Mouse (Mus musculus): Measurements from ENCODE around the gene Spo11. TPM values are rescaled to one million over a fixed set of nuclear protein-coding genes. Genes with fewer than 3 reads are reported as not detected.

Gene Spo11
- polyA plus RNA-seq, 1 experiment = 0.15 TPM

DNA sequence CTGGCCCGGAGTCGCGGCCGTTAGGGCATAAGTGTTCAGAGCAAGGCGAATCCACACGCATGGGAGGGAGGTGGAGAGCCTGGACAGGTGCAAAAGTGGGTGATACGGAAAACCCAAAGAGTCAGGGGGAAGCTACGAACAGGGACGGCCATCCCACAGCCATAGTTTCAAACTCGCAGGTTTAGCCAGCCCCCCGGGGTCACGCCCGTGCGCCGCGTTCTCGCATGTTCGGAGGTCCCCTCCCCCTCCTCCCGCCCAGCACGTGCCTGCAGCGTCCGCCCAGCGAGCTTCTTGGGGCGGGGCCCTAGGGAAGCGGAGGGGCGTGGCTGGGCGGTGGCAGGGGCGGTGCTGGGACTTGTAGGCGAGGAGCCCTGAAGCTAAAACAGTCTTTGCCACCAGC, 42.3 kb downstream of the Spo11 start:
- no peak for TF ChIP-seq POLR2A (IDR thresholded peaks at IDR 0.05; ENCODE audit: borderline replicate concordance, extremely low read depth, low read depth, low read length)
- TF ChIP-seq CTCF (IDR thresholded peaks at IDR 0.05; ENCODE audit: insufficient read depth, low read length) = no peak

GRCm38 (mm10) chr2:173020430-173020829, 42.9 kb downstream of the Spo11 start, which contains the start of gene Rbm38:
Gene Rbm38 (plus strand): TSS chr2:173020498.
- WGBS = 47% methylated on average over 11 of the region's 11 CpGs
- DNase-seq = no peak
- TF ChIP-seq CTCF (IDR thresholded peaks at IDR 0.05; ENCODE audit: insufficient read depth, low read length) (no peak), POLR2A (IDR thresholded peaks at IDR 0.05; ENCODE audit: borderline replicate concordance, extremely low read depth, low read depth, low read length) (no peak)
- Histone ChIP-seq H3K4me1 (ENCODE audit: control insufficient read depth, insufficient read depth, low read length) (peaks cover 14% of the 10 kb centered on the region), H3K4me3 (replicated peaks; ENCODE audit: extremely low read depth, low read depth, low read length) (peak within 1 kb of the TSS; percentile 53)

More for the DNA sequence above, 42.3 kb downstream of the Spo11 start:
- WGBS = under 1% methylated on average over 29 of the region's 29 CpGs
- H3K4me3 ChIP-seq (replicated peaks; ENCODE audit: extremely low read depth, low read depth, low read length) = peak overlapping the region; percentile 53
- H3K4me1 ChIP-seq (ENCODE audit: control insufficient read depth, insufficient read depth, low read length) = peaks cover 12% of the 10 kb centered on the region
- peak; percentile 88 for DNase-seq

DNA sequence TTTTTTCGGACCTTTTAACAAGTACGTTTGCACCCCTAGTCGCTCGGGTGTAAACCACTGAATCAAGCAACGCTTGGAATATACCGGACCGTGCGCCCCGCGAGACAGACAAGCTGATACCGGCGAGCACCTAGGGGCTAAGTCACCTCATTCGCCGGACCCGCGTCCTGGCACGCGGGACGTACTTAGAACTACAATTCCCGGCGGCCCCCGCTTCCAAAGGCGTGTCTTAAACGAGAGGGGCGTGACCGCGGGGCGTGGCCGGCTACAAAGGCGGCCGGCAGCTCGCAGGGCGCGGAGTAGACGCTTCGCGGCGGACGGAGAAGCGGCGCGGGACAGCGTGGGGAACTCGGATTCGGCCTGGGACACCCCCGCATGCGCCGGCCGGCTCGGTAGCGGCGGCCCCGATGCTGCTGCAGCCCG, 44.1 kb downstream of the Spo11 start:
- under 1% methylated on average over 54 of the region's 54 CpGs for WGBS

DNA sequence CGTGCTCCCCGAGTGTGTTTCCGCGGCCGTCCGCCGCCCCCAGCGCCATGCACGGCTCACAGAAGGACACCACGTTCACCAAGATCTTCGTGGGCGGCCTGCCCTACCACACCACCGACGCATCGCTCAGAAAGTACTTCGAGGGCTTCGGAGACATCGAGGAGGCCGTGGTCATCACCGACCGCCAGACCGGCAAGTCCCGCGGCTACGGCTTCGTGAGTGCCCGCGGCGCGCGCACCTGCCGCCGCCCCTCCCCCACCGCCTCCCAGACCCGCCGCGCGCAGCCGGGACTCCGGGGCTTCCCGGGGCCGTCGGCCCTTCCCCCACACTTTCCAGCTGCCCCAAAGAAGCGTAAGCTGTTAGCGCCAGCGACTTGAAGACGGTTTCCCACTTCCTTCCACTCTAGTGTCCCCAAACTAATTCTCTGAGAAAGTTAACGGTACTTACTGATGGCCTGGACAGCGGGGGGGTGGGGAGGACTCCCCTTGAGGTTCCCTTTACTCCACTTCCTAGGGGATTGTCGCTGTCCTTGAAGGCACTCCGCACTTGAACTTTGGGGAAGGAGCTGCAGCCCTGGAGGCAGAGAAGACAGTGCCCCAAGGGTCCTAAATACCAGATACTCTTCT, 44.7 kb downstream of the Spo11 start:
- DNase-seq = no peak
- 1% methylated on average over 51 of the region's 51 CpGs for WGBS
- Histone ChIP-seq H3K4me1 (ENCODE audit: control insufficient read depth, insufficient read depth, low read length) (peaks cover 18% of the 10 kb centered on the region), H3K4me3 (replicated peaks; ENCODE audit: extremely low read depth, low read depth, low read length) (peak overlapping the region; percentile 73)
- TF ChIP-seq CTCF (IDR thresholded peaks at IDR 0.05; ENCODE audit: insufficient read depth, low read length) = no peak
- no peak for TF ChIP-seq POLR2A (IDR thresholded peaks at IDR 0.05; ENCODE audit: borderline replicate concordance, extremely low read depth, low read depth, low read length)

More for the DNA sequence above, 44.1 kb downstream of the Spo11 start:
- TF ChIP-seq POLR2A (IDR thresholded peaks at IDR 0.05; ENCODE audit: borderline replicate concordance, extremely low read depth, low read depth, low read length) = peak; percentile 86
- no peak for TF ChIP-seq CTCF (IDR thresholded peaks at IDR 0.05; ENCODE audit: insufficient read depth, low read length)
- peaks cover 14% of the 10 kb centered on the region for H3K4me1 ChIP-seq (ENCODE audit: control insufficient read depth, insufficient read depth, low read length)
- peak overlapping the region; percentile 73 for H3K4me3 ChIP-seq (replicated peaks; ENCODE audit: extremely low read depth, low read depth, low read length)
- DNase-seq = peak; percentile 94

DNA sequence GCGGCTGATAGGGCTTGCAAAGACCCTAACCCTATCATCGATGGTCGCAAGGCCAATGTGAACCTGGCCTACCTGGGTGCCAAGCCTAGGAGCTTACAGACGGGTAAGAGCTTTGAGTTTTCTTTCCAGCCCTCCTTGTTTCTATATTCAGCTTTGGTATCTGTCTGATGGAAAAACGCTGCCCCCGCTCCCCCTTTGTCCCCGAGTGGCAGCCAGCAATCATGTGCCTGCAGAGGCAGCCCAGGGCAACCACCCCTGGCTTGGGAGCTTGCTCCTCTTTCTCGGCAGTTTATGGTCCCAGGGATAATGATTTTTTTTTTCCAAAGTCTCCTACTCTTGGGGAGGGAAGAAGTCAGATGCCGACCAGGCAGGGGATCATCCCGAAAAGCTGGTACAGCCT, 45.3 kb downstream of the Spo11 start:
- 58% methylated on average over 10 of the region's 10 CpGs for WGBS
- TF ChIP-seq POLR2A (IDR thresholded peaks at IDR 0.05; ENCODE audit: borderline replicate concordance, extremely low read depth, low read depth, low read length) (no peak), CTCF (IDR thresholded peaks at IDR 0.05; ENCODE audit: insufficient read depth, low read length) (no peak)
- no peak for DNase-seq
- Histone ChIP-seq H3K4me3 (replicated peaks; ENCODE audit: extremely low read depth, low read depth, low read length) (peak overlapping the region; percentile 73), H3K4me1 (ENCODE audit: control insufficient read depth, insufficient read depth, low read length) (peaks cover 22% of the 10 kb centered on the region)

DNA sequence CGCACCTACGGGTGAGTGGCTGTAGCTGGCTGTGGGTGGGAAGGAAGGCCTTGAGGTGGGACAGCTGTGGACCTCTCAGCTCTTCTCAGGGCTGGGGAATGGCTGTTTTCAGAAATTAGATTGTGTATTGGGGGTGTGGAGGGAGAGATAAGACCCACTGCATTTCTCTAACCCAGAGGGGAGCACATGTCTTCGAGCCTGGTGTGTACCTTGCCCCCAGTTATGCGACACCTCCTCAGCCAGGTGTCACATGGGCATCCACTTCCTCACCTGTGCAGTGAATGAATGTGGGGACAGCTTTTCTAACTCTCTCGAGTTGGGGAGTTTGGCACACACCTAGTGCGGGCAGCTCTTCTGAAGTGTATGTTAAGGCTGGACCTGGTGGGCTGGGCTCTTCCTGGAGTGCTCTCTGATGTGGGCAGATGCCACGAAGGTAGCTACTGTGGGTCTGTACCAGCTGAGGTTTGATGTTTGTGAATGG, 45.9 kb downstream of the Spo11 start:
- no peak for DNase-seq

GRCm38 (mm10) chr2:173023966-173024365, 46.5 kb downstream of the Spo11 start:
- no peak overlapping the region for H3K4me3 ChIP-seq (replicated peaks; ENCODE audit: extremely low read depth, low read depth, low read length)
- no peak for TF ChIP-seq CTCF (IDR thresholded peaks at IDR 0.05; ENCODE audit: insufficient read depth, low read length)
- no peak for TF ChIP-seq POLR2A (IDR thresholded peaks at IDR 0.05; ENCODE audit: borderline replicate concordance, extremely low read depth, low read depth, low read length)
- H3K4me1 ChIP-seq (ENCODE audit: control insufficient read depth, insufficient read depth, low read length) = peaks cover 19% of the 10 kb centered on the region; the same call in 1 of the 2 replicates
- DNase-seq = no peak
- WGBS = 64% methylated on average over 4 of the region's 4 CpGs

More for the DNA sequence above, 45.9 kb downstream of the Spo11 start:
- TF ChIP-seq CTCF (IDR thresholded peaks at IDR 0.05; ENCODE audit: insufficient read depth, low read length) (no peak), POLR2A (IDR thresholded peaks at IDR 0.05; ENCODE audit: borderline replicate concordance, extremely low read depth, low read depth, low read length) (no peak)
- H3K4me3 ChIP-seq (replicated peaks; ENCODE audit: extremely low read depth, low read depth, low read length) = peak overlapping the region; percentile 0
- WGBS = 67% methylated on average over 7 of the region's 7 CpGs
- H3K4me1 ChIP-seq (ENCODE audit: control insufficient read depth, insufficient read depth, low read length) = peaks cover 23% of the 10 kb centered on the region

DNA sequence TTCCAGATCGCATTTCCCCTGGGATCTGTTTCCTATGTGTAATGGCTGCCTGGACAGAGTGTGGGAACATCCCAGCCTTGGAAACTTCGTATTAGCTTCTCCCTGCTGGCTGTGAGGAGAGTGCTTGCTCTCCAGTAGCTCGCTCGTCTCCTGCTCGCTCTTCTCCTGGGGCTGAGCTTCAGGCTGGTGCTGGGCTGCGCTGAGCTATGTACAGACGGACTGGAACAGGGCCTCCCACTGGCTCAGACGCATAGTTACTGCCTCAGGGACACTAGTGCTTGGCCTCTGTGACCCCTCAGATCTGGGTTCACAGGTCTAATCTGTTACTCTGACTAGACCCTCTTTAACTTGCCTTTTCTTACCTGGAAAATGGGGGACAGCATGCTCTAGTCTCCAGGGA, 46.9 kb downstream of the Spo11 start:
- H3K4me1 ChIP-seq (ENCODE audit: control insufficient read depth, insufficient read depth, low read length) = peaks cover 18% of the 10 kb centered on the region; the same call in 1 of the 2 replicates
- 80% methylated on average over 8 of the region's 8 CpGs for whole genome bisulfite sequencing
- no peak for TF ChIP-seq CTCF (IDR thresholded peaks at IDR 0.05; ENCODE audit: insufficient read depth, low read length)
- no peak overlapping the region for H3K4me3 ChIP-seq (replicated peaks; ENCODE audit: extremely low read depth, low read depth, low read length)
- no peak for DNase-seq

GRCm38 (mm10) chr2:173024938-173025337, 47.4 kb downstream of the Spo11 start:
- Histone ChIP-seq H3K4me1 (ENCODE audit: control insufficient read depth, insufficient read depth, low read length) (peaks cover 16% of the 10 kb centered on the region; the same call in 1 of the 2 replicates), H3K4me3 (replicated peaks; ENCODE audit: extremely low read depth, low read depth, low read length) (no peak overlapping the region)
- TF ChIP-seq POLR2A (IDR thresholded peaks at IDR 0.05; ENCODE audit: borderline replicate concordance, extremely low read depth, low read depth, low read length) (no peak), CTCF (IDR thresholded peaks at IDR 0.05; ENCODE audit: insufficient read depth, low read length) (no peak)
- WGBS = 31% methylated on average over 4 of the region's 4 CpGs
- DNase-seq = no peak

- no peak for DNase-seq
- Histone ChIP-seq H3K4me3 (replicated peaks; ENCODE audit: extremely low read depth, low read depth, low read length) (no peak overlapping the region), H3K4me1 (ENCODE audit: control insufficient read depth, insufficient read depth, low read length) (peaks cover 16% of the 10 kb centered on the region; the same call in 1 of the 2 replicates)
- 53% methylated on average over 5 of the region's 5 CpGs for WGBS
- TF ChIP-seq POLR2A (IDR thresholded peaks at IDR 0.05; ENCODE audit: borderline replicate concordance, extremely low read depth, low read depth, low read length) (no peak), CTCF (IDR thresholded peaks at IDR 0.05; ENCODE audit: insufficient read depth, low read length) (no peak)
Observed at GRCm38 (mm10) chr2:173026286-173026685, 48.8 kb downstream of the Spo11 start.

All from lung, adult 2 months (tissue).